Mouse (Mus musculus): ENCODE results near the gene Khdc3. TPM values are rescaled to one million over a fixed set of nuclear protein-coding genes. Genes with fewer than 3 reads are reported as not detected.
A peak's percentile ranks its signal among the peaks of the same experiment; 100 is the strongest.

Gene Khdc3
- 0.32 TPM in 1 of 2 replicates, not detected in the other for polyA plus RNA-seq (2014; fragmentation: Nextera tagmentation; extraction: Ambion mirVana)

GRCm38 (mm10) chr9:73101536-73101935 is at the start of gene Khdc3:
Gene Khdc3 (plus strand): TSS chr9:73101836.
- 91% methylated on average over 5 of the region's 5 CpGs for WGBS
- Histone ChIP-seq H3K4me2 (ENCODE audit: low read depth, low read length) (no peak within 1 kb of the TSS), H3K27ac (ENCODE audit: low read depth, low read length) (no peak within 1 kb of the TSS), H3K9me3 (ENCODE audit: control insufficient read depth, low read length) (no peaks in the 10 kb centered on the region), H3K27me3 (ENCODE audit: control insufficient read depth, insufficient read depth, low read length) (peaks cover 11% of the 10 kb centered on the region; the same call in 1 of the 2 replicates), H3K4me3 (ENCODE audit: low read depth, low read length) (no peak within 1 kb of the TSS), H3K9ac (replicated peaks; ENCODE audit: low read depth, low read length) (no peak within 1 kb of the TSS), H3K36me3 (ENCODE audit: control insufficient read depth, insufficient read depth, low read length) (no peaks in the 10 kb centered on the region), H3K4me1 (ENCODE audit: control insufficient read depth, insufficient read depth, low read length) (no peaks in the 10 kb centered on the region)
- ATAC-seq (ENCODE audit: low read depth), result no peak

GRCm38 (mm10) chr9:73055441-73055911 is 46.2 kb upstream of the Khdc3 start:
- Histone ChIP-seq H3K4me2 (ENCODE audit: low read depth, low read length) (no peak overlapping the region), H3K4me3 (ENCODE audit: low read depth, low read length) (no peak overlapping the region), H3K36me3 (ENCODE audit: control insufficient read depth, insufficient read depth, low read length) (no peaks in the 10 kb centered on the region), H3K4me1 (ENCODE audit: control insufficient read depth, insufficient read depth, low read length) (no peaks in the 10 kb centered on the region), H3K27me3 (ENCODE audit: control insufficient read depth, insufficient read depth, low read length) (no peaks in the 10 kb centered on the region), H3K9me3 (ENCODE audit: control insufficient read depth, low read length) (no peaks in the 10 kb centered on the region), H3K27ac (ENCODE audit: low read depth, low read length) (no peak overlapping the region), H3K9ac (replicated peaks; ENCODE audit: low read depth, low read length) (no peak overlapping the region)
- WGBS, result 80% methylated on average over 10 of the region's 10 CpGs
- ATAC-seq (ENCODE audit: low read depth), result no peak

- no peak overlapping the region for H3K9ac ChIP-seq (replicated peaks; ENCODE audit: low read depth, low read length)
- H3K27ac ChIP-seq (ENCODE audit: low read depth, low read length), result no peak overlapping the region
- H3K4me1 ChIP-seq (ENCODE audit: control insufficient read depth, insufficient read depth, low read length), result no peaks in the 10 kb centered on the region
- no peak overlapping the region for H3K4me2 ChIP-seq (ENCODE audit: low read depth, low read length)
- ATAC-seq (ENCODE audit: low read depth), result no peak
- no peak overlapping the region for H3K4me3 ChIP-seq (ENCODE audit: low read depth, low read length)
- no peaks in the 10 kb centered on the region for H3K9me3 ChIP-seq (ENCODE audit: control insufficient read depth, low read length)
- 84% methylated on average over 4 of the region's 4 CpGs for WGBS
- no peaks in the 10 kb centered on the region for H3K36me3 ChIP-seq (ENCODE audit: control insufficient read depth, insufficient read depth, low read length)
- H3K27me3 ChIP-seq (ENCODE audit: control insufficient read depth, insufficient read depth, low read length), result no peaks in the 10 kb centered on the region
These were observed 42.4 kb upstream of the Khdc3 start for GRCm38 (mm10) chr9:73059224-73059623.

GRCm38 (mm10) chr9:73063621-73064290 is 37.9 kb upstream of the Khdc3 start:
- no peak overlapping the region for H3K9ac ChIP-seq (replicated peaks; ENCODE audit: low read depth, low read length)

GRCm38 (mm10) chr9:73067086-73067485 is 34.5 kb upstream of the Khdc3 start:
- Histone ChIP-seq H3K4me2 (ENCODE audit: low read depth, low read length) (0 out of 2 replicates have a peak overlapping the region, but pooled peaks have one; percentile 11), H3K9me3 (ENCODE audit: control insufficient read depth, low read length) (no peaks in the 10 kb centered on the region), H3K27ac (ENCODE audit: low read depth, low read length) (no peak overlapping the region), H3K36me3 (ENCODE audit: control insufficient read depth, insufficient read depth, low read length) (no peaks in the 10 kb centered on the region), H3K9ac (replicated peaks; ENCODE audit: low read depth, low read length) (no peak overlapping the region), H3K4me3 (ENCODE audit: low read depth, low read length) (no peak overlapping the region), H3K4me1 (ENCODE audit: control insufficient read depth, insufficient read depth, low read length) (no peaks in the 10 kb centered on the region; the same call in 1 of the 2 replicates), H3K27me3 (ENCODE audit: control insufficient read depth, insufficient read depth, low read length) (no peaks in the 10 kb centered on the region)
- 0 out of 2 replicates have a peak, but pooled peaks have one; percentile 34 for ATAC-seq (ENCODE audit: low read depth)
- WGBS, result 28% methylated on average over 10 of the region's 10 CpGs

More at GRCm38 (mm10) chr9:73063621-73064290, 37.9 kb upstream of the Khdc3 start:
- no peak for ATAC-seq (ENCODE audit: low read depth)
- Histone ChIP-seq H3K27me3 (ENCODE audit: control insufficient read depth, insufficient read depth, low read length) (no peaks in the 10 kb centered on the region), H3K9me3 (ENCODE audit: control insufficient read depth, low read length) (no peaks in the 10 kb centered on the region), H3K4me3 (ENCODE audit: low read depth, low read length) (no peak overlapping the region), H3K36me3 (ENCODE audit: control insufficient read depth, insufficient read depth, low read length) (no peaks in the 10 kb centered on the region), H3K27ac (ENCODE audit: low read depth, low read length) (no peak overlapping the region), H3K4me2 (ENCODE audit: low read depth, low read length) (peak overlapping the region; percentile 24; the same call in 1 of the 2 replicates), H3K4me1 (ENCODE audit: control insufficient read depth, insufficient read depth, low read length) (no peaks in the 10 kb centered on the region; the same call in 1 of the 2 replicates)
- WGBS, result 24% methylated on average over 15 of the region's 15 CpGs

- 20% methylated on average over 6 of the region's 6 CpGs for WGBS
- ATAC-seq (ENCODE audit: low read depth), result peak; percentile 61; the same call in 1 of the 2 replicates
- Histone ChIP-seq H3K4me2 (ENCODE audit: low read depth, low read length) (no peak overlapping the region), H3K4me3 (ENCODE audit: low read depth, low read length) (no peak overlapping the region), H3K27me3 (ENCODE audit: control insufficient read depth, insufficient read depth, low read length) (no peaks in the 10 kb centered on the region), H3K36me3 (ENCODE audit: control insufficient read depth, insufficient read depth, low read length) (no peaks in the 10 kb centered on the region), H3K9me3 (ENCODE audit: control insufficient read depth, low read length) (no peaks in the 10 kb centered on the region), H3K27ac (ENCODE audit: low read depth, low read length) (no peak overlapping the region), H3K4me1 (ENCODE audit: control insufficient read depth, insufficient read depth, low read length) (no peaks in the 10 kb centered on the region; the same call in 1 of the 2 replicates), H3K9ac (replicated peaks; ENCODE audit: low read depth, low read length) (no peak overlapping the region)
These were observed 33.4 kb upstream of the Khdc3 start for GRCm38 (mm10) chr9:73068230-73068679.

- H3K9me3 ChIP-seq (ENCODE audit: control insufficient read depth, low read length), result no peaks in the 10 kb centered on the region
- H3K4me1 ChIP-seq (ENCODE audit: control insufficient read depth, insufficient read depth, low read length), result no peaks in the 10 kb centered on the region; the same call in 1 of the 2 replicates
- no peak overlapping the region for H3K4me2 ChIP-seq (ENCODE audit: low read depth, low read length)
- ATAC-seq (ENCODE audit: low read depth), result no peak
- no peaks in the 10 kb centered on the region for H3K27me3 ChIP-seq (ENCODE audit: control insufficient read depth, insufficient read depth, low read length)
- no peak overlapping the region for H3K9ac ChIP-seq (replicated peaks; ENCODE audit: low read depth, low read length)
- no peak overlapping the region for H3K4me3 ChIP-seq (ENCODE audit: low read depth, low read length)
- no peaks in the 10 kb centered on the region for H3K36me3 ChIP-seq (ENCODE audit: control insufficient read depth, insufficient read depth, low read length)
- WGBS, result 84% methylated on average over 6 of the region's 6 CpGs
- no peak overlapping the region for H3K27ac ChIP-seq (ENCODE audit: low read depth, low read length)
These were observed 32.9 kb upstream of the Khdc3 start for GRCm38 (mm10) chr9:73068688-73069087.

GRCm38 (mm10) chr9:73070971-73071659 is 30.5 kb upstream of the Khdc3 start:
- WGBS, result 80% methylated on average over 10 of the region's 10 CpGs
- Histone ChIP-seq H3K27ac (ENCODE audit: low read depth, low read length) (no peak overlapping the region), H3K4me3 (ENCODE audit: low read depth, low read length) (no peak overlapping the region), H3K9ac (replicated peaks; ENCODE audit: low read depth, low read length) (no peak overlapping the region), H3K9me3 (ENCODE audit: control insufficient read depth, low read length) (no peaks in the 10 kb centered on the region), H3K4me2 (ENCODE audit: low read depth, low read length) (no peak overlapping the region), H3K27me3 (ENCODE audit: control insufficient read depth, insufficient read depth, low read length) (no peaks in the 10 kb centered on the region), H3K36me3 (ENCODE audit: control insufficient read depth, insufficient read depth, low read length) (no peaks in the 10 kb centered on the region), H3K4me1 (ENCODE audit: control insufficient read depth, insufficient read depth, low read length) (no peaks in the 10 kb centered on the region; the same call in 1 of the 2 replicates)
- no peak for ATAC-seq (ENCODE audit: low read depth)

GRCm38 (mm10) chr9:73072426-73072825 is 29.2 kb upstream of the Khdc3 start:
- Histone ChIP-seq H3K4me3 (ENCODE audit: low read depth, low read length) (no peak overlapping the region), H3K9ac (replicated peaks; ENCODE audit: low read depth, low read length) (no peak overlapping the region), H3K4me2 (ENCODE audit: low read depth, low read length) (no peak overlapping the region), H3K9me3 (ENCODE audit: control insufficient read depth, low read length) (no peaks in the 10 kb centered on the region), H3K4me1 (ENCODE audit: control insufficient read depth, insufficient read depth, low read length) (no peaks in the 10 kb centered on the region; the same call in 1 of the 2 replicates), H3K27ac (ENCODE audit: low read depth, low read length) (no peak overlapping the region), H3K27me3 (ENCODE audit: control insufficient read depth, insufficient read depth, low read length) (no peaks in the 10 kb centered on the region), H3K36me3 (ENCODE audit: control insufficient read depth, insufficient read depth, low read length) (no peaks in the 10 kb centered on the region)
- no peak for ATAC-seq (ENCODE audit: low read depth)
- WGBS, result 88% methylated on average over 8 of the region's 8 CpGs

Data from neural tube, embryonic 14.5 days (tissue).